Mouse (Mus musculus): ENCODE measurements around the gene Focad. TPM values are rescaled to one million over a fixed set of nuclear protein-coding genes. Genes with fewer than 3 reads are reported as not detected.
A peak's percentile ranks its signal among the peaks of the same experiment; 100 is the strongest.

Focad gene
- polyA plus RNA-seq, 1 experiment, result 14.6 TPM

DNA sequence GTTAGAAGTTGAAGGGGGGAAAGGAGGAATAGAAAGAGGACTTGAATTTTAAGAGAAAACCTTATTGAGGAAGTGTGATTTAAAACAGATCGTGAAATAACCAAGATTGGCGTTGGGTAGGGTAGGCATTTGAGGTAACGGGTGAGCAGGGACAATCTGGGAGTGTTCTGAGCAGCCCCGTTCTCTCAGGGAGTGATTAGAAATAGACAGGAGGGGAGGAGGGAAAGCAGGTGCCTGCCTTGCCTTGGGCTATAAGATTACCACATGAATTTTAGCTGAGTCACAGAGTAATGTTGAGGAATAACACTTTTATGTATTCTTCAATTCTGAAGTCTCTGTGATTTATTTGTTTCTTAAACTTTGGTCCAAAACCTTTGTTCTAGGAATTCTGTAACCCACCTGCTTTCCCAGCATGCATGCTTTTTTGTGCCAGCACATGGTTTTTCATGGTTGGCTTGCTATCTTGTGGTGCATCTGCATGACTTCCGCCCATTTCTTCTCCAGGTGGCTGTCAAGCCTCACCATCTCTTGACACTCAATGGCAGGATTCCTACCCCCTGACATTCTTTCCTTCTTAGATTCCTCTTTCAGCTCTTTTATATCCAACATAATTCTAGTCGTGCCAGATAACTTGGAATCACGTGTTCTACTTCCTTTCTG is 176.1 kb downstream of the Focad start:
- TF ChIP-seq CTCF (IDR thresholded peaks at IDR 0.05; ENCODE audit: borderline replicate concordance, control insufficient read depth, extremely low read depth, insufficient read depth, low read length, poor library complexity) (no peak), POLR2A (IDR thresholded peaks at IDR 0.05; ENCODE audit: control insufficient read depth, extremely low read depth, insufficient read depth, low read length, poor library complexity) (no peak)

DNA sequence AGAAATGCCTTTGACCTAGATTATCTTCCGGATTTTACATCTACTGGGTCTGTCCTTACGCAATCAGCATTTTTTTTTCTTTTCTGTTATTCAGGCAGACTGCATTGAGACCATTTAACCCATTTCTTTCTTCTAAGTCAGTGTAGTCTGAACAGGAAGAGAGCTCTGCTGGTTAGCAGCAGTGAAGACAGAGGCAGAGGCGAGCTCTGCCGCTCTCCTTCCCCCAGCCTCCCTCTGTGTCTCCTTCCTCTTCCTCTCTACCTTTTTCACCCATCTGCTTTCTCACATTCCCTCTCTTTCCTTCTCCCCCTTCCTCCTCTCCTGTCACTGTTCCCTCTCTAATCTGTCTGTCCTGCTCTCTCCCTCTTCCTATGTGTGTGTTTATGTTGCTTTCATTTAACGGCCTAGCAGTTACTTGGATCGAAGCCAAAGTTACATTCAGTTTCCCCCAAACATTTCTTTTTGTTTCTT is 181.2 kb downstream of the Focad start:
- WGBS, result 3% methylated on average over 6 of the region's 6 CpGs
- H3K27me3 ChIP-seq (ENCODE audit: control insufficient read depth, insufficient read depth, low read length), result no peaks in the 10 kb centered on the region
- peaks cover 3% of the 10 kb centered on the region for H3K4me1 ChIP-seq (replicated peaks; ENCODE audit: control insufficient read depth, insufficient read depth, low read length)
- TF ChIP-seq CTCF (IDR thresholded peaks at IDR 0.05; ENCODE audit: borderline replicate concordance, control insufficient read depth, extremely low read depth, insufficient read depth, low read length, poor library complexity) (no peak), POLR2A (IDR thresholded peaks at IDR 0.05; ENCODE audit: control insufficient read depth, extremely low read depth, insufficient read depth, low read length, poor library complexity) (no peak)
- peak overlapping the region; percentile 5; the same call in 1 of the 2 replicates for H3K27ac ChIP-seq (ENCODE audit: control insufficient read depth, insufficient read depth, low read length)
- no peaks in the 10 kb centered on the region for H3K36me3 ChIP-seq (ENCODE audit: control insufficient read depth, insufficient read depth, low read length)
- no peak overlapping the region for H3K4me3 ChIP-seq (ENCODE audit: control insufficient read depth, insufficient read depth, low read length)
- peak; percentile 24 for DNase-seq

More for the DNA sequence above, 176.1 kb downstream of the Focad start:
- H3K27me3 ChIP-seq (ENCODE audit: control insufficient read depth, insufficient read depth, low read length), result no peaks in the 10 kb centered on the region
- peaks cover 2% of the 10 kb centered on the region; the same call in 1 of the 2 replicates for H3K4me1 ChIP-seq (replicated peaks; ENCODE audit: control insufficient read depth, insufficient read depth, low read length)
- H3K36me3 ChIP-seq (ENCODE audit: control insufficient read depth, insufficient read depth, low read length), result no peaks in the 10 kb centered on the region
- H3K4me3 ChIP-seq (ENCODE audit: control insufficient read depth, insufficient read depth, low read length), result no peak overlapping the region
- no peak overlapping the region for H3K27ac ChIP-seq (ENCODE audit: control insufficient read depth, insufficient read depth, low read length)
- 45% methylated on average over 7 of the region's 7 CpGs for WGBS
- DNase-seq, result peak; percentile 19

DNA sequence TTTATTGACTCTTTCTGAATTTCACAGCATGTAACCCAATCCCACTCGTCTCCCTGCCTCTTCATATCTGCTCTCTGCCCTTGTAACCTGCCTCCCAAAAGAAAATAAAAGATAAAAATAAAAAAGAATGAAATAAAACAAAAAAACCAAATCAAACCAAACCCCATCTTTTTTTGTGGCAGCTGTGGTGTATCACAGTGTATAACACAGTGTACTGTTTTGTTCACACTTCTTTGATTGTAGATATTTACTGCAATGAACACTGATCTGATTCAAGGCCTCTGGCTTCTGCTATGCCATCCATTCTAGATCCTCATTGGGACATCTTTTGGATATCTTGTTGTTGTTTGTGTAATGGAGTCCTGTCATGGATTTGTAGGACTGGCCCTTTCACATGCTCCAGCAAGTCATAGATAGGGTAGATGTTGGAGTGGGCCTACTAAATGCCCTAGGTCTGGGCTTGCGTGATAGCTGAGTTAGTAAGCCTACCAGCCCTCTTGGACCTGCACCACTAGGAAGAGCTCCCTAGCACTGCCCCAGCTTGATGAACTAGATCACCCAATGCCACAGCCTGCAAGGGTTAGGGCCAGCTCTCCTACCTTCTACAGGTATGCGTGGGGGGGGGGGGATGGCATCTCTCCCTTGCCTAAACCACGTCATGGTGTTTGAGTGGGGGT is 181.8 kb downstream of the Focad start:
- Histone ChIP-seq H3K27ac (ENCODE audit: control insufficient read depth, insufficient read depth, low read length) (no peak overlapping the region), H3K4me1 (replicated peaks; ENCODE audit: control insufficient read depth, insufficient read depth, low read length) (peaks cover 3% of the 10 kb centered on the region), H3K4me3 (ENCODE audit: control insufficient read depth, insufficient read depth, low read length) (no peak overlapping the region), H3K36me3 (ENCODE audit: control insufficient read depth, insufficient read depth, low read length) (no peaks in the 10 kb centered on the region), H3K27me3 (ENCODE audit: control insufficient read depth, insufficient read depth, low read length) (no peaks in the 10 kb centered on the region)
- TF ChIP-seq CTCF (IDR thresholded peaks at IDR 0.05; ENCODE audit: borderline replicate concordance, control insufficient read depth, extremely low read depth, insufficient read depth, low read length, poor library complexity) (no peak), POLR2A (IDR thresholded peaks at IDR 0.05; ENCODE audit: control insufficient read depth, extremely low read depth, insufficient read depth, low read length, poor library complexity) (no peak)
- no peak for DNase-seq
- WGBS, result 72% methylated on average over 4 of the region's 4 CpGs

DNA sequence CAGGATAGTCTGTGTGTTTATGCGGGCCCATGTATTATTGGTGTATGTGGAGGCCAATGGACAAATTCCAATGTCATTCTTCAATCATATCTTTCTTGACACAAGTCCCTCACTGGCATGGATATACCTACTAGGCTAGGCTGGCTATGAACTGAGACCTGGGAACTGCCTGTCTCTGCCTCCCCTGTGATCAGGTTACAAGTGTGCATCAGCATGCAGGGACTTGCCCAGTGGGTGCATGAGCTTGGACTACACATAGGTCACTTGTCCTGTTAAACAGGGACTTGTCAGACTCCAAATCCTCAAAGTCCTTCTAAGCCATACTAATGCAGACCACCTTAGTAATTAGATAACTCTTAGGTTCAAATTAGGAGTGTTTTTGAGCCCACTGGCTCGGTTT is 184.1 kb downstream of the Focad start:
- Histone ChIP-seq H3K27me3 (ENCODE audit: control insufficient read depth, insufficient read depth, low read length) (no peaks in the 10 kb centered on the region), H3K4me1 (replicated peaks; ENCODE audit: control insufficient read depth, insufficient read depth, low read length) (peaks cover 3% of the 10 kb centered on the region), H3K36me3 (ENCODE audit: control insufficient read depth, insufficient read depth, low read length) (no peaks in the 10 kb centered on the region), H3K4me3 (ENCODE audit: control insufficient read depth, insufficient read depth, low read length) (no peak overlapping the region), H3K27ac (ENCODE audit: control insufficient read depth, insufficient read depth, low read length) (no peak overlapping the region)
- 95% methylated on average over 2 of the region's 2 CpGs for WGBS
- TF ChIP-seq CTCF (IDR thresholded peaks at IDR 0.05; ENCODE audit: borderline replicate concordance, control insufficient read depth, extremely low read depth, insufficient read depth, low read length, poor library complexity), result no peak
- TF ChIP-seq POLR2A (IDR thresholded peaks at IDR 0.05; ENCODE audit: control insufficient read depth, extremely low read depth, insufficient read depth, low read length, poor library complexity), result no peak
- no peak for DNase-seq

DNA sequence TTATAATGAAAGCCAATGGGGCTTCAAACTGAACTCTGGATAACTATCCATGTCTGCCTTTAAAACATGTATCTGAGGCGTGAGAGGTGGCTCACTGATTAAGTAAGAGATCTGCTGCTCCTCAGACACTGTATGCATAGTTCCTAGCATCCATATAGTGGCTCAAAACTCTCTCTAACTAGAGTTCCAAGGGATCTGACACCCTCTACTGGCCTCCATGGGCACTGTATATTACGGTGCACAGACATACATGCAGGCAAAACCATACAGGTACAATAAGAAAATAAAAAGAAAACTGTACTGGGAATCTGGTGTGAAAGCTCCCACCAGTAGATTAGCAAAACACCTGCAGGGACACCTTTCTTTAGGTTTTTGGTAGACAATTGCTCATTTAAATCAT is 186.1 kb downstream of the Focad start:
- Histone ChIP-seq H3K27me3 (ENCODE audit: control insufficient read depth, insufficient read depth, low read length) (no peaks in the 10 kb centered on the region), H3K4me1 (replicated peaks; ENCODE audit: control insufficient read depth, insufficient read depth, low read length) (peaks cover 3% of the 10 kb centered on the region), H3K36me3 (ENCODE audit: control insufficient read depth, insufficient read depth, low read length) (no peaks in the 10 kb centered on the region), H3K27ac (ENCODE audit: control insufficient read depth, insufficient read depth, low read length) (no peak overlapping the region), H3K4me3 (ENCODE audit: control insufficient read depth, insufficient read depth, low read length) (no peak overlapping the region)
- DNase-seq, result peak; percentile 37
- no peak for TF ChIP-seq CTCF (IDR thresholded peaks at IDR 0.05; ENCODE audit: borderline replicate concordance, control insufficient read depth, extremely low read depth, insufficient read depth, low read length, poor library complexity)
- no peak for TF ChIP-seq POLR2A (IDR thresholded peaks at IDR 0.05; ENCODE audit: control insufficient read depth, extremely low read depth, insufficient read depth, low read length, poor library complexity)
- WGBS, result 93% methylated on average over 2 of the region's 2 CpGs

DNA sequence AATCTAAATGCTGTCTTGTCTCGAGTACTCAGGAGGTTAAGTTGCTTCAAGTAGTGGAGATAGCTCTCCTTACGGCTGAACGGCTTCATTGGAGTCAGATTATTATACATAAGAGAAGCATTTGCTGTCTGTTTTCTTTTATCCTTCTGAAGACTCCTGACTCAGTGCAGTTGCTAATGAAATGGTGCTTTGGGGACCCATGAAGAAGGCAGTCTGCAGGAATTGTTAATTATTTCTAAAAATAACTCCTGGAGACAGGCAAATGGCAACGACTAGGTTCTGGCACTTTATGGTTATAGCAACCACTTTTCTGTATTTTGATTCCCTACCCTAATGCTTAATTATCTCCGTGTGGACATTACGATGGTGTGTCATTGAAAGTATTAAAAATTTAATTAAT is 201.1 kb downstream of the Focad start:
- DNase-seq, result no peak
- 88% methylated on average over 6 of the region's 6 CpGs for WGBS
- Histone ChIP-seq H3K27me3 (ENCODE audit: control insufficient read depth, insufficient read depth, low read length) (no peaks in the 10 kb centered on the region), H3K4me3 (ENCODE audit: control insufficient read depth, insufficient read depth, low read length) (no peak overlapping the region), H3K4me1 (replicated peaks; ENCODE audit: control insufficient read depth, insufficient read depth, low read length) (peaks cover 1% of the 10 kb centered on the region), H3K27ac (ENCODE audit: control insufficient read depth, insufficient read depth, low read length) (no peak overlapping the region), H3K36me3 (ENCODE audit: control insufficient read depth, insufficient read depth, low read length) (no peaks in the 10 kb centered on the region)
- TF ChIP-seq CTCF (IDR thresholded peaks at IDR 0.05; ENCODE audit: borderline replicate concordance, control insufficient read depth, extremely low read depth, insufficient read depth, low read length, poor library complexity) (no peak), POLR2A (IDR thresholded peaks at IDR 0.05; ENCODE audit: control insufficient read depth, extremely low read depth, insufficient read depth, low read length, poor library complexity) (no peak)
